Mouse (Mus musculus) hindlimb bud, embryonic 11.5 days (tissue): ENCODE measurements around the gene Mpeg1.

Experiments
- DNase-seq: peaks from one replicate; pipeline ENCODE4 v3.0.0-alpha.2; 2012; ENCODE audit warnings: low read depth, low spot score; ENCODE audit errors: extremely low spot score

The Mpeg1 gene

DNA sequence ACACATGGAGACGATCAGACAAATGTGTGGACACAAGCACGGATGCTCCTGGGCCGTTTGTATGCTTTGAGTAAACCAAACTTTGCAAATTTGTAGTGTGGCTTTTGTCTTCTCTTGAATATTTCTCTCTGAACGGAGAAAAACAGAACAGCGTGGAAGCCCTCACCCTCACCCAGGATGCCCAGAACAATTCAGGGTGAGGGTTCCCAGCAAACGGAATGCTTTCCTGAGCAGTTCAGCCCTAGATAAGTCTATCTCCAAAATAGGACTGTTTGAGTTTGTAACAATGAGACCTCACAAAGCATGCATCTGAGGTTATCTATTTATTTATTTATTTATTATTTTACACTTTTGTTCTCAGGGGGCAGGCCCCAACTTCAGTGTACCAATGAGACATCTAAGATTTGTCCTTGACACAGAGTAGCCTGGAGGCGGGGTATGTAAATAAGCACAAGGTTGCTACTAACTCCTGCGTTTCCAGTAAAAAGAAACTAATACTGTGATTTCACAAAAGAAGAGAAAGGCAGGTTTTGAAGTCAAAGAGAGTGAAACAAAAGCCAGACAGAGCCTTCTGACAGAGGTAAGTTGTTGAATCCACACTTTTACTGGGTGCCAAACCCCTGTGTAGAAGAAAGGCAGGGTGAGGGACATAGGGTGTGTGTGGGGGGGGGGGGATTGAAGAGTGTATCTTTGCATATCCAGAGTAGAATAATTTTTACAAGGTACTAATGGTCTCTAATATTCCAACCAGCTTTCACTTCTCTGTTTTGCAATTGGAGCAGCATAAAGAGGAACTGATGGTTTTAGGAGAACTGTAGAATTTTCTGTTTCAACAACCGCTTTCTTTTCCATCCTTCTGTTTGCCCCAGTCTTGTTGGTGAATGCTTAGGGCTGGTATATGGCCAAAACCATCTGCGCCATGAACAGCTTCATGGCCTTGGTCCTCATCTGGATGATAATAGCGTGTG lies at the start of gene Mpeg1:
Gene Mpeg1 (plus strand): TSS at position 498 of the 968 bp plus-strand sequence.
- no peak for DNase-seq

GRCm38 (mm10) chr19:12413737-12414136 lies 46.8 kb upstream of the Mpeg1 start:
- no peak for DNase-seq

- DNase-seq = no peak
Observed at GRCm38 (mm10) chr19:12417361-12417760, 43.2 kb upstream of the Mpeg1 start, which contains the start of gene Olfr1441. Gene Olfr1441 (plus strand): TSS chr19:12417433.

DNA sequence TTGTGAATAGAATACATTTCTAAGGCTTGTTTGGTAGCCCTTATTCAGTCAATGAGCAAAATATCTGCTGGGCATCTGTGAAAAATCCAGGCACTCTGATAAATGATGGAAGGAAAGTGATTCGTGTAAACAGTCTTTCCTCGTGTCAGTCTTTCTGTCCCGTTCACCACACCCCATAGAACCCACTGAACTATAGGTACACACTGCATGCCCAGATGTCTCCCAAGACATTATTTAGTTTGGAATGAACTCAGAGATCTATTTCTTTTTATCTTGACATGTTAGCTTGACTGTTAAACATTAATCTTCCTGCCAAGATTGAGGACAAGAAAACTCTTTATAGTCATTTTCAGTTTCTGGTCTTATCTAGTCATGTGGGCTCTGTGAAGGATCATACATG lies 42.3 kb upstream of the Mpeg1 start:
- DNase-seq = no peak

DNA sequence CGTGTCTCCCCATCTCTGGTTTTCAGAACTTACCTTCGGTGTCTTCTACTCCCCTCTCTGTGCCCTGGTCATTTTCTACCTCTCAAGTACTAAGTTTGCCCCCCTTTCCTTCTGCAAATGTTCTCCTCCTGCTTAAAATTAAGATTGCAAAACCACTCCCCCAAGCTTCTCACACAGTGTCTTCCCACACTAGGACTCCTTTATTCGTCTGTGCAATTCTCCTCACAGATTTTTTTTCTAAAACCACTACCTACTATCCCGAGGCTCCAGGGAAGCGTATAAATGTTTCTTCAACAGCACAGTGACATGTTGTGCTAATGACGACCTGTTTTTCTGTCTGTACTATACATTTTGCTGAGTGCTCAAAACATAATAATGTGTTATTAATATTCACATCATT lies 40.0 kb upstream of the Mpeg1 start:
- DNase-seq = no peak

- no peak for DNase-seq
Observed at GRCm38 (mm10) chr19:12421680-12422079, 38.9 kb upstream of the Mpeg1 start.

DNA sequence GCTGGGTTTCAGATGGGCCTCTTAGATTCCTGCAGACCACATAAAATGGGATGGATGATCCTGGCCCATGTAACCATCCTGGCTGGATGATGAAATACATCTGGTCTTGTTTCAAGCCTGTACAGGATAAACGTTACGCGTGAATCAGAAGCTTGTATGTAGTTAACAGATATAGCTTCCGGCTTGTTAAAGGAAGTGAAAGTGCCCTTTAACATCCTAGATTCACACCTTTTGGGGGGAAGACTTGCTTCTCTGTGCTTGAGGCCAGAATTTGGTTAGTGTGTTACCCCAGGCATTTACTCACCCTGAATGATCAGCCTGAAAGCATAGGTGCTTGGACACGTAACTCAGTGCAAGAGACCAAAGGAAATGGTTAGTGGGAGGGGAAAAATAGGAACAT lies 33.5 kb upstream of the Mpeg1 start:
- DNase-seq = no peak

GRCm38 (mm10) chr19:12427605-12428004 lies 33.0 kb upstream of the Mpeg1 start, which contains the start of gene Pfpl:
Gene Pfpl (plus strand): TSS chr19:12427905.
- DNase-seq = no peak

DNA sequence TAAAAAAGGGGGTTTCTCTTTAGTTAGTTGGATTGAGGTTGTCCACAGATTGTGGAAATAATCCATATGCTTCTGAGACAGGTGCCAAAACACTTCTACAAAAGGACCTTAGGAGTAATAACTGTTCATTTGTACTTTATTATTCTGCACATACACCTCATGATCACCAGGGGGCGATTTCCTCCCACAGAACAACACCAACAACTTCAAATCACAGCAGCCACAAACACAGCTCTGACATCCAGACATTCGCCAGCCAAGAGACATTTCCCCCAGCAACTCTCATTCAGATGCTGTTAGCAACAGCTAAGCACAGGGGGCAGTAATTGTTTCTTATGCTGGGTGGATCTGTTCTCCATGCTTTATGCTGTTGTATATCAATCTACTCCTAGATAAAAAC lies 27.5 kb upstream of the Mpeg1 start:
- DNase-seq = no peak

GRCm38 (mm10) chr19:12435011-12435416 lies 25.6 kb upstream of the Mpeg1 start:
- DNase-seq = no peak

- no peak for DNase-seq
Observed at GRCm38 (mm10) chr19:12435750-12436524, 24.6 kb upstream of the Mpeg1 start.

- no peak for DNase-seq
Observed at GRCm38 (mm10) chr19:12439581-12439980, 21.0 kb upstream of the Mpeg1 start.

DNA sequence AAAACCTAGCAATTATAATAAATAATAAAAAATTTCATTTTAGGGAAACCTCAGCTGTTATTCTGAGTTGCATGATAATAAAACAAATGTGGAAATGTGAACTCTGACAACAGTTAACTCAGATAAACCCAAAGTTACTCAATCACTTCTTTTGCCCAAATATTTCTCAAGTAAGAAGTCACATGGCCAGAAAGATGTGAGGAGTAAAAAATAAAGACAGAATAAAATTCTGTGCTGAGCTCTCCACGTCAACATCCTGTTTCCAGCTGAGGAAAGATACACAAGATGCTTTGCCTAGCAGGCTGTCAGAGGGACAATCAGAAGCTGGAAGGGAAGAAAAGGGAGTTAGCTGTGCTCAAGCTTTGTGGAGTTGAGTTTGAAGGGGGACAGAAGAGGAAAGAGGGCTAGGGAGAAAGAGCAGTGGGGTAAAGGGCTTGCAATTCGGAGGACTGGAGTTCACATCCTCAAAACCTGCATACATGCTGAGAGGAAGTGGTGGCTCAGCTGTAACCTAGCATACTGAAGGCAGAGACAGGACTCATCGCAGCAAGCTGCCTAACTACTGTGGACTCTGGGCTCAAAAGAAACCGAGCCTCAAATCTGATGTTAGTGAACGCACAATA lies 20.4 kb upstream of the Mpeg1 start:
- no peak for DNase-seq

GRCm38 (mm10) chr19:12442560-12442959 lies 18.0 kb upstream of the Mpeg1 start:
- DNase-seq = no peak

- DNase-seq = no peak
Observed at GRCm38 (mm10) chr19:12445014-12445413, 15.6 kb upstream of the Mpeg1 start.

GRCm38 (mm10) chr19:12457401-12458066 lies 3.0 kb upstream of the Mpeg1 start:
- DNase-seq = no peak

DNA sequence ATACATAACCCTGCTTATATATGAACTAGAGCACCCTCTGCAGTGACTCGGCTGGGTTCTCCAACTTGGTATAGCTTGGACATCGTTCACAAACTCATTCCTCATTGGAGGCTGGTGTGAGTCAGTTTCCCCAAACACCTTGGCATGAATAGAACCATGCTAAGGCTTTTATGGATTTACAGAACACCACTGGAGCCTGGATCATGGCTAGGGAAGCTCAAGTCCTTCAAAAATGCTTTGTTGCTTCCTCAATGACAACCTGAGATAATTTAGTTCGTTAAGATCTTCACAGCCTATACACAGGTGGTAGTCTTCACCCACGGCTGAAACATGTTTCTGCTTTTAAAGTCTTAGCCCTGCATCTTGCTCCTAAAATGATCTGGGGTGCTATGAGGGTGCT lies 1.1 kb upstream of the Mpeg1 start:
- DNase-seq = no peak

- no peak for DNase-seq
Observed at GRCm38 (mm10) chr19:12462851-12463721, 2.5 kb downstream of the Mpeg1 start.

GRCm38 (mm10) chr19:12463722-12464035 lies 3.1 kb downstream of the Mpeg1 start:
- no peak for DNase-seq

GRCm38 (mm10) chr19:12464127-12464526 lies 3.5 kb downstream of the Mpeg1 start:
- DNase-seq = no peak
